Mouse (Mus musculus) embryonic facial prominence, embryonic 12.5 days (tissue): ENCODE data around the gene Coro1c. TPM values are rescaled to one million over a fixed set of nuclear protein-coding genes. Genes with fewer than 3 reads are reported as not detected.
A peak's percentile ranks its signal among the peaks of the same experiment; 100 is the strongest.

Source experiments
- ATAC-seq: fragments of 200-750 bp; cut with Nextera tagmentation; 2 replicates; pipeline ENCODE4 v1.8.0; 2017; ENCODE audit not compliant: insufficient number of reproducible peaks, insufficient read depth, low FRiP score, low TSS enrichment
- H3K27ac ChIP-seq: fragments of 300-500 bp; sonication (generic); 2 replicates; pipeline ENCODE4 v1.5.1; 2016; ENCODE audit warnings: mild to moderate bottlenecking
- H3K27me3 ChIP-seq: fragments of 300-500 bp; sonication (generic); 2 replicates; pipeline ENCODE4 v1.6.1; 2016; ENCODE audit warnings: mild to moderate bottlenecking, moderate library complexity
- H3K36me3 ChIP-seq: fragments of 300-500 bp; sonication (generic); 2 replicates; pipeline ENCODE4 v1.6.1; 2016; ENCODE audit warnings: mild to moderate bottlenecking
- H3K4me1 ChIP-seq: fragments of 300-500 bp; sonication (generic); 2 replicates; pipeline ENCODE4 v1.6.1; 2016
- H3K4me2 ChIP-seq: fragments of 300-500 bp; sonication (generic); replicated peaks from 2 replicates; pipeline ENCODE4 v1.6.1; 2016; ENCODE audit warnings: mild to moderate bottlenecking, moderate library complexity
- H3K4me3 ChIP-seq: fragments of 300-500 bp; sonication (generic); 2 replicates; pipeline ENCODE4 v1.5.1; 2016; ENCODE audit warnings: mild to moderate bottlenecking
- H3K9ac ChIP-seq: fragments of 300-500 bp; sonication (generic); 2 replicates; pipeline ENCODE4 v1.6.1; 2016; ENCODE audit warnings: mild to moderate bottlenecking, moderate library complexity
- H3K9me3 ChIP-seq: fragments of 300-500 bp; sonication (generic); 2 replicates; pipeline ENCODE4 v1.6.1; 2016; ENCODE audit warnings: mild to moderate bottlenecking, moderate library complexity
- WGBS: fragments of 180-500 bp; shearing (Covaris S2); methylation state at CpG from one replicate; pipeline ENCODE4 v1.1.7; 2016; 5-methylcytosine and 5-hydroxymethylcytosine counted together
- polyA plus RNA-seq: library from polyadenylated mRNA; unstranded; fragments of >200 nt; fragmentation: Nextera tagmentation; extraction: Ambion mirVana; gene quantifications from 2 replicates; pipeline ENCODE4 v1.2.1, GENCODE M21; 2016

The Coro1c gene
- polyA plus RNA-seq, 1 experiment from 2014 or later, result 123 TPM

DNA sequence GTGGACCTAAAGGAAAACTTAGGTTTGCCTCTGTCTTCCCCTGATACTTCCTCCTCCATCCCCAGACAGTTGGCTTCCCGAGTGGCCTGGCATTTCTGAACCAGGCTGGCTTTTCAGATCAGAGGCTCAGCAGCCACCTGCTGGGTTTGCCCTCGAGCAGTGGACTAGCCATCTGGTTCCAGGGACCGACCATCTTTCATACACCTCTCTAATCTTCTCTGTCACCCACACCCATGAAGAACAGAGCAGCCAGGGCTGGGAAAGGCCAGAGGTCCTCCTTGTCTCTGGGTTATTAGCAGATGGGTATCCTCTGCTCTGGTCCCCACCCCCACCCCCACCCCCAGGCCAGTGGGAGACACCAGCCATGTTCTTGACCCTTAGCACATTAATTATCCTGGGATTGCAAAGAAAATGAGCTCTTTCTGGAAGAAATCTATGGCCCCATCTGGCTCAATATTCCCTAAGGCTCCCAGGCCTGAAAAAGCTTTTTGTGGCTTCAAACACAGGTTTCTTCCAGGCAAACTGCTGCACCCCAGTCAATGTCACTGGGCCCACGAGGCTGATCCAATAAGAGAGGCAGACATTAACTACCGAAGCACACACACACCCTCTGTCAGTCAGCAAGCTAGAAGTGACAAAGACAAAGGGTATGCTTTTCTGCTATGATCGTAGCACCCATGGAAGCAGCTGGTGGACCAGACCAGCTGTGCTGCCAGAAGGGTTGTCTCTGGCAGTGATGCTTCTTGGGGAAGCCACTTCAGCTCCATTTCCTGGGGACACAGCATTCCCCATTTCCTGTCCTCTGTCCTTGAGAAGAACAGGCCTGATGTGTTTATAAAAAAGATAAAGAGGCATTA is 13.0 kb upstream of the Coro1c start:
- H3K27me3 ChIP-seq, result no peaks in the 10 kb centered on the region
- no peaks in the 10 kb centered on the region for H3K9me3 ChIP-seq
- peak; percentile 28; the same call in 1 of the 2 replicates for ATAC-seq
- no peak overlapping the region for H3K4me2 ChIP-seq
- 18% methylated on average over 6 of the region's 6 CpGs for WGBS
- H3K9ac ChIP-seq, result no peak overlapping the region
- H3K36me3 ChIP-seq, result no peaks in the 10 kb centered on the region
- peak overlapping the region; percentile 68 for H3K27ac ChIP-seq
- H3K4me1 ChIP-seq, result peaks cover 18% of the 10 kb centered on the region
- no peak overlapping the region for H3K4me3 ChIP-seq

DNA sequence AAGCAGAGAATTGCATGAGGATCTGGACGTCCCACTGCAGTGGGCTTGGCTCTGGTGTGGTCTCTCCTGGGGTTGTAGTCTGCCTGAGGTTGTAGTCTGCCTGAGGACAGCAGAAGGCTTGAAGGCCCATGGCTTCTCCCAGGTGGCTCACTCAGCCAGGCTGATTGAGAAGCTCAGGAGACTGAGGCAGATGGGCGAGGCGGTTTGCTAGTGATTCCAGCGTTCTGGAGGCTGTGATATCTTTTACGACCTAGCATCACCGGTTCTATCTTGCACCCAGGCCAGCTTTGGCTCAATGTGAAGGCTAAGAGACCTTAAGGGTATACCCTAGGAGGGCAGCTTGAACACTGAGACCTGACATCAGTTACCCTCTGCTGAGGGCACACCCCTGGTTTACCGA is 10.5 kb upstream of the Coro1c start:
- no peak overlapping the region for H3K4me2 ChIP-seq
- H3K36me3 ChIP-seq, result no peaks in the 10 kb centered on the region
- H3K9ac ChIP-seq, result no peak overlapping the region
- H3K4me3 ChIP-seq, result no peak overlapping the region
- 76% methylated on average over 7 of the region's 7 CpGs for WGBS
- H3K4me1 ChIP-seq, result peaks cover 18% of the 10 kb centered on the region
- H3K27ac ChIP-seq, result no peak overlapping the region
- ATAC-seq, result no peak
- no peaks in the 10 kb centered on the region for H3K9me3 ChIP-seq
- H3K27me3 ChIP-seq, result no peaks in the 10 kb centered on the region

- H3K36me3 ChIP-seq, result no peaks in the 10 kb centered on the region
- no peaks in the 10 kb centered on the region for H3K9me3 ChIP-seq
- 0 out of 2 replicates have a peak overlapping the region, but pooled peaks have one; percentile 50 for H3K27ac ChIP-seq
- no peak overlapping the region for H3K9ac ChIP-seq
- H3K4me1 ChIP-seq, result peaks cover 18% of the 10 kb centered on the region
- no peak overlapping the region for H3K4me3 ChIP-seq
- no peak overlapping the region for H3K4me2 ChIP-seq
- ATAC-seq, result no peak
- no peaks in the 10 kb centered on the region for H3K27me3 ChIP-seq
- 27% methylated on average over 9 of the region's 9 CpGs for WGBS
Observed at GRCm38 (mm10) chr5:113918654-113919053, 10.1 kb upstream of the Coro1c start.

GRCm38 (mm10) chr5:113910705-113911104 is 2.1 kb upstream of the Coro1c start:
- Histone ChIP-seq H3K4me1 (peaks cover 16% of the 10 kb centered on the region), H3K27ac (no peak overlapping the region), H3K9me3 (no peaks in the 10 kb centered on the region), H3K36me3 (no peaks in the 10 kb centered on the region), H3K4me2 (no peak overlapping the region), H3K27me3 (no peaks in the 10 kb centered on the region), H3K4me3 (no peak overlapping the region), H3K9ac (no peak overlapping the region)
- WGBS, result 67% methylated on average over 6 of the region's 6 CpGs
- ATAC-seq, result no peak

GRCm38 (mm10) chr5:113910065-113910701 is 1.6 kb upstream of the Coro1c start:
- Histone ChIP-seq H3K27me3 (no peaks in the 10 kb centered on the region), H3K4me2 (no peak overlapping the region), H3K4me3 (no peak overlapping the region), H3K4me1 (peaks cover 21% of the 10 kb centered on the region), H3K27ac (no peak overlapping the region), H3K36me3 (no peaks in the 10 kb centered on the region), H3K9me3 (no peaks in the 10 kb centered on the region), H3K9ac (peak overlapping the region; percentile 5; the same call in 1 of the 2 replicates)
- 32% methylated on average over 10 of the region's 10 CpGs for WGBS
- no peak for ATAC-seq

- H3K36me3 ChIP-seq, result no peaks in the 10 kb centered on the region
- H3K4me3 ChIP-seq, result peak overlapping the region; percentile 96
- H3K9ac ChIP-seq, result peak overlapping the region; percentile 92
- H3K9me3 ChIP-seq, result no peaks in the 10 kb centered on the region
- peaks cover 27% of the 10 kb centered on the region for H3K4me1 ChIP-seq
- H3K27ac ChIP-seq, result peak overlapping the region; percentile 93
- peak; percentile 42 for ATAC-seq
- WGBS, result under 1% methylated on average over 69 of the region's 69 CpGs
- H3K4me2 ChIP-seq, result peak overlapping the region; percentile 76
- no peaks in the 10 kb centered on the region for H3K27me3 ChIP-seq
Observed at GRCm38 (mm10) chr5:113907786-113908567, 581 bp downstream of the Coro1c start.

- Histone ChIP-seq H3K36me3 (no peaks in the 10 kb centered on the region), H3K9me3 (no peaks in the 10 kb centered on the region), H3K9ac (peak overlapping the region; percentile 92), H3K27ac (peak overlapping the region; percentile 93), H3K4me1 (peaks cover 32% of the 10 kb centered on the region), H3K27me3 (no peaks in the 10 kb centered on the region), H3K4me2 (peak overlapping the region; percentile 76), H3K4me3 (peak overlapping the region; percentile 96)
- ATAC-seq, result no peak
- WGBS, result 16% methylated on average over 17 of the region's 17 CpGs
Observed at GRCm38 (mm10) chr5:113906958-113907735, 1.4 kb downstream of the Coro1c start.

DNA sequence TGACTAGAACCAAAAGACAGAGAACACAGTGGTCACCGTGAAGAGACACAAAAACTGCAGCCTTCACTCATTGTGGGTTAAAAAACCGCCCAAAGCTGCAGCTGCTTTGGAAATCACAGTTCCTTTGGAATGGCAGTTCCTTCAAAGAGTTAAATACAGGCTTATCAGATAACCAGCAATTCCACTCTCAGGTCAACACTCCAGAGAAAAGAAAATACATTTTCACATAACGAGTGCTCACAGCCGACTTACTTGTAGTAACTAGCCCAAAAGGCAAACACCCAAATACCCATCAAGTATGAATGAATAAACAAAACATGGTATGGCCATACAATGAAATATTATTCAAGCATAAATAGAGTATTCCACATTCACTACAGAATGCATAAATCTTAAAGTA is 3.6 kb downstream of the Coro1c start:
- no peak overlapping the region for H3K27ac ChIP-seq
- WGBS, result 28% methylated on average over 4 of the region's 4 CpGs
- H3K9ac ChIP-seq, result no peak overlapping the region

GRCm38 (mm10) chr5:113902983-113903382 is 5.6 kb downstream of the Coro1c start:
- H3K27ac ChIP-seq, result no peak overlapping the region
- H3K9me3 ChIP-seq, result no peaks in the 10 kb centered on the region
- no peak for ATAC-seq
- H3K27me3 ChIP-seq, result no peaks in the 10 kb centered on the region
- peaks cover 41% of the 10 kb centered on the region for H3K4me1 ChIP-seq
- H3K4me3 ChIP-seq, result no peak overlapping the region
- no peak overlapping the region for H3K9ac ChIP-seq
- no peaks in the 10 kb centered on the region for H3K36me3 ChIP-seq
- H3K4me2 ChIP-seq, result no peak overlapping the region; the same call in 1 of the 2 replicates
- WGBS, result 70% methylated on average over 5 of the region's 5 CpGs

More for the DNA sequence above, 3.6 kb downstream of the Coro1c start:
- Histone ChIP-seq H3K4me1 (peaks cover 41% of the 10 kb centered on the region), H3K4me3 (no peak overlapping the region), H3K27me3 (no peaks in the 10 kb centered on the region), H3K4me2 (no peak overlapping the region), H3K9me3 (no peaks in the 10 kb centered on the region), H3K36me3 (no peaks in the 10 kb centered on the region)
- no peak for ATAC-seq

DNA sequence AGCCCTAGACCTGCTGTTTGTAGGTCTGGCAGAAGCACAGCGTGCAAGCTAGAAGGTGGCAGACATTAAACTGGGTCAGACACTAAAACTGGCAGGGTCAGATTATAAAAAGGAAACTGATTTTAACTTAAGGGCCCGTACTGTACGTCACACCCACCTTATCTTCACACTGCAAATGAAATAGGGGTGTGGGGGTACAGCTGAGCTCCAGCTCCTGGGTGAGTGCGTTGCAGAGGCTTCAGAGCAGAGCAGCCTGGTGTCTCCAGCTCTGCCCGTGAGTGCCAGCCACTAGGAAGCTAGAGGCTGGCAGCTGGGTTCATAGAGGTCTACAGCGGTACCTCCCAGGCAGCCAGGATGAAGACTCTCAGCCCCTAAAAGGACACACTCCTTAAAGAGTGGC is 6.5 kb downstream of the Coro1c start:
- no peaks in the 10 kb centered on the region for H3K9me3 ChIP-seq
- no peak overlapping the region for H3K4me3 ChIP-seq
- ATAC-seq, result no peak
- no peak overlapping the region for H3K4me2 ChIP-seq
- H3K27ac ChIP-seq, result no peak overlapping the region
- H3K27me3 ChIP-seq, result no peaks in the 10 kb centered on the region
- WGBS, result 86% methylated on average over 6 of the region's 6 CpGs
- no peaks in the 10 kb centered on the region for H3K36me3 ChIP-seq
- H3K9ac ChIP-seq, result no peak overlapping the region
- peaks cover 40% of the 10 kb centered on the region for H3K4me1 ChIP-seq

- no peak overlapping the region for H3K4me2 ChIP-seq
- no peaks in the 10 kb centered on the region for H3K9me3 ChIP-seq
- H3K4me1 ChIP-seq, result peaks cover 31% of the 10 kb centered on the region; the same call in 1 of the 2 replicates
- no peaks in the 10 kb centered on the region for H3K27me3 ChIP-seq
- 53% methylated on average over 8 of the region's 8 CpGs for WGBS
- H3K36me3 ChIP-seq, result no peaks in the 10 kb centered on the region
- no peak overlapping the region for H3K4me3 ChIP-seq
- no peak for ATAC-seq
- no peak overlapping the region for H3K9ac ChIP-seq
- 0 out of 2 replicates have a peak overlapping the region, but pooled peaks have one; percentile 17 for H3K27ac ChIP-seq
Observed at GRCm38 (mm10) chr5:113901074-113901571, 7.4 kb downstream of the Coro1c start.
